Mouse (Mus musculus): ENCODE data around the gene Gpr19. TPM values are rescaled to one million over a fixed set of nuclear protein-coding genes. Genes with fewer than 3 reads are reported as not detected.

Gene Gpr19
- polyA plus RNA-seq, 1 experiment from 2014 or later: 8.2 TPM

DNA sequence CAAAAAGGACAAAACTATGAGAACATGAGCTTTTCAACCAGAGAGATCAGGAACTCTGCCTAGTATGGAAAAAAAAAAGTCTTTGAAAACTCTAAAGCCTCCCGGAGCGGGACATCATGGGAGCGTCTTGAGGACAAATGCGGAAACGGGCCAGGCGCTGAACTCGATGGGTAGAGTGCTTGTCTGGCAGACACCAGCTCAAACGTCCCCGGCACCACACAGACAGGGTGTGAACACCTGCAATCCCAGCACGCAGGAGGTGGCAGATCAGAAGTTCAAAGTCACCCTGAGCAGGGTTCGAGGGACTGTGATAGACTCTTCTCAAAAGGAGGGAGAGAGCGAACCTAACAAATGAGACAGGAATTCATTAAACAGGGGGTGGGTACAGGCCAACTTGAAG, 37.0 kb downstream of the Gpr19 start:
- no peaks in the 10 kb centered on the region for H3K27me3 ChIP-seq
- WGBS: 76% methylated on average over 12 of the region's 12 CpGs

DNA sequence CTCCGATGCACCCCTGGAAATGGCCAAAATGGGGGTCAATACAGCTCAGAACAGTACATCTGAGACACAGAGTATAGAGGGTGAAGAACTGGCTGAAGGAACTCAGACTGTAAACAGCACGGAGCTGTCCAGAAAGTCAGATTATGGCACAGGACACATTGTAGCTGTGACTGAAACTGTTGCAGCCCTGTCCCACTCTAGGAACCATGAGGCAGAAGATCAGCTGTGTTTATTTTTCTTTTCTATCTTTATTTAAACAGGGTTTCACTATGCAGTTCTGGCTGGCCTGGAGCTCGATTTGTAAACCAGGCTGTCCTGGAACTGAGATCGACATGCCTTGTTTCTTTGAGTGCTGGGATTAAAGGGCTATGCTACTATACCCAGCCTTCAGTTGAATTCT, 38.1 kb downstream of the Gpr19 start:
- H3K9me3 ChIP-seq: no peaks in the 10 kb centered on the region
- H3K4me2 ChIP-seq (replicated peaks): no peak overlapping the region
- H3K27ac ChIP-seq: no peak overlapping the region
- H3K36me3 ChIP-seq: peaks cover 3% of the 10 kb centered on the region; the same call in 1 of the 2 replicates
- no peak for ATAC-seq (ENCODE audit: low FRiP score, low read depth)
- H3K9ac ChIP-seq: no peak overlapping the region
- 76% methylated on average over 4 of the region's 4 CpGs for WGBS
- H3K4me1 ChIP-seq: peaks cover 11% of the 10 kb centered on the region; the same call in 1 of the 2 replicates
- no peak overlapping the region for H3K4me3 ChIP-seq
- H3K27me3 ChIP-seq: no peaks in the 10 kb centered on the region

More for the DNA sequence above, 37.0 kb downstream of the Gpr19 start:
- Histone ChIP-seq H3K9me3 (no peaks in the 10 kb centered on the region), H3K9ac (no peak overlapping the region), H3K27ac (no peak overlapping the region), H3K4me1 (peaks cover 11% of the 10 kb centered on the region; the same call in 1 of the 2 replicates), H3K4me3 (no peak overlapping the region), H3K36me3 (peaks cover 3% of the 10 kb centered on the region; the same call in 1 of the 2 replicates), H3K4me2 (replicated peaks) (no peak overlapping the region)
- ATAC-seq (ENCODE audit: low FRiP score, low read depth): no peak

DNA sequence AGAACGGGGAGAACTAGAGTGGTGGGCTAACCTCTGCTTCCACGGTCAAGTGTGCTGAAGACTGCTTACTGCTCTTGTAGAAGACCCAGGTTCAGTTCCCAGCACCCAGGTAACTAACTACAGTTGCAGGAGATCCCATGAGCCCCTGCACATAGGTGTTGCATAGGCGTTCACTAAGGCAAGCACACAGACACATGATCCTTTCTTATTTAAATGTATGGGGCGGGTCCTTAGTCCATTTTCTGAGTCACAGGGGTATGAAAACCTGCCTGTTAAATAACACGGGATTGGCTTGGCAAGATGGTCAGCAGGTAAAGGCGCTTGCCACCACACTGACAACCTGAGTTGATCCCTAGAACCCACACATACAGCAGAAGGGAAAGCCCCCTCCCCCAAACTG, 39.4 kb downstream of the Gpr19 start:
- no peaks in the 10 kb centered on the region for H3K27me3 ChIP-seq
- 91% methylated on average over 6 of the region's 6 CpGs for WGBS

DNA sequence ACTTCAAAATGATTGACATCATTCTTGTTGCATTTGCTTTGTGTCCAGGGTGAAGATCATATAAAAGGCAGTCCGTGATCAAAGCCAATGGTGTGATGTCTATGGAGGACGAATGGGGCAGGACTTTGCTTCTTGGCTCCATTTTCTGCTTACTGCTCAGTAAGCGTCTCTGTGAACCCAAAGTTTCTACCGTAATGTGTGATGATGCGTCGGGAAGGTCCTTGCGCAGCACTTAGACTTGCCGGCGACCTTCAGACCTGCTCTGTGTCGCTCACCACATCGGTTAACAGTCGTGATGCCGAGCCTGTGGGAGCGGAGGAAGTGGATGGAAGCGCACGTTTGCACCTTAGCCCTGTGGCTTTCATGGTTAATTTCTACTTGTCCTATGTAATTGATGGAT, 42.5 kb downstream of the Gpr19 start:
- Histone ChIP-seq H3K4me1 (0 out of 2 replicates have a peak, but pooled peaks cover 3% of the 10 kb centered on the region), H3K4me3 (no peak overlapping the region)
- WGBS: 90% methylated on average over 16 of the region's 16 CpGs

More for the DNA sequence above, 39.4 kb downstream of the Gpr19 start:
- Histone ChIP-seq H3K27ac (no peak overlapping the region), H3K9ac (no peak overlapping the region), H3K4me3 (no peak overlapping the region), H3K9me3 (no peaks in the 10 kb centered on the region), H3K4me2 (replicated peaks) (no peak overlapping the region), H3K4me1 (peaks cover 11% of the 10 kb centered on the region; the same call in 1 of the 2 replicates), H3K36me3 (peaks cover 3% of the 10 kb centered on the region; the same call in 1 of the 2 replicates)
- no peak for ATAC-seq (ENCODE audit: low FRiP score, low read depth)

DNA sequence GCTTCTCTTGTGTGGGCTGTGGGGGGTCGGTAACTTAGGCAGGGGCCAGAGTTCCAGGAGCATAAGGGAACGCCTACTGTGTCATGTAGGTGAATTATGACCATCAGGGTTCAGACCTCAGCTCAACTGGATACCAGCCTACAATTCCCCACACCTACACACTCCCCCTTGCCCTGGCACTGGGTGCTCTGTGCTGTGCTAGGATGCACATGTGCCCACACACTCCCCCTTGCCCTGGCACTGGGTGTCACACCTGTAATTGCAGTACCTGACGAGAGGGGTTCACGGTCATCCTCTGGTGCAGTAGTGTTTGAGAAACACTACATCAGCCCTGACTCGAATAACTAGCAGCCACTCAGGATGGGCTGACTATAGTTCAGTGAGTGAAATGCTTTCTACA, 43.6 kb downstream of the Gpr19 start:
- Histone ChIP-seq H3K4me2 (replicated peaks) (no peak overlapping the region), H3K27me3 (no peaks in the 10 kb centered on the region), H3K4me1 (no peaks in the 10 kb centered on the region), H3K9me3 (no peaks in the 10 kb centered on the region), H3K9ac (no peak overlapping the region), H3K4me3 (no peak overlapping the region), H3K27ac (no peak overlapping the region), H3K36me3 (peaks cover 11% of the 10 kb centered on the region; the same call in 1 of the 2 replicates)
- 79% methylated on average over 5 of the region's 5 CpGs for WGBS
- no peak for ATAC-seq (ENCODE audit: low FRiP score, low read depth)

More for the DNA sequence above, 42.5 kb downstream of the Gpr19 start:
- Histone ChIP-seq H3K9ac (no peak overlapping the region), H3K36me3 (peaks cover 3% of the 10 kb centered on the region; the same call in 1 of the 2 replicates), H3K27me3 (no peaks in the 10 kb centered on the region), H3K27ac (no peak overlapping the region), H3K9me3 (no peaks in the 10 kb centered on the region), H3K4me2 (replicated peaks) (no peak overlapping the region)
- ATAC-seq (ENCODE audit: low FRiP score, low read depth): no peak

DNA sequence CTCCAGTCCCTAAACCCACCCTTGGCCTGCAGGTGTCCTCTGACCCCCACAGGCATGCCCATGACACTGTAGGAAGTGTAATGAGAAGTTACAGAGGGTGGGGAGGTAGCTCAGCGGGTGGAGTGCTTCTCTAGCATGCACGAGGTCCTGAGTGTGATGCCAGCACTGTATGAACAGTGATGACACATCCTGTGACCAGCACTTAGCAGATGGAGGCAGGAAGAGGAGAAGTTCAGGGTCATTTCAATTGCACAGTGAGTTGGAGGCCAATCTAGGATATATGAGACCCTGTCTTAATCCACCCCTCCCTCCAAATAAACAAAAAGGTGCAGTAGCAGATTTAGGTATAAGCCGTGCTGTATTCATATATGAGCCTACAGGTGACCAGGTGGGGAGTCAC, 48.4 kb downstream of the Gpr19 start:
- H3K4me1 ChIP-seq: no peaks in the 10 kb centered on the region
- 81% methylated on average over 3 of the region's 3 CpGs for WGBS
- no peak overlapping the region for H3K9ac ChIP-seq
- H3K4me3 ChIP-seq: no peak overlapping the region
- H3K4me2 ChIP-seq (replicated peaks): no peak overlapping the region
- no peaks in the 10 kb centered on the region for H3K27me3 ChIP-seq
- ATAC-seq (ENCODE audit: low FRiP score, low read depth): no peak
- no peaks in the 10 kb centered on the region; the same call in 1 of the 2 replicates for H3K9me3 ChIP-seq
- no peak overlapping the region for H3K27ac ChIP-seq
- H3K36me3 ChIP-seq: peaks cover 8% of the 10 kb centered on the region; the same call in 1 of the 2 replicates

DNA sequence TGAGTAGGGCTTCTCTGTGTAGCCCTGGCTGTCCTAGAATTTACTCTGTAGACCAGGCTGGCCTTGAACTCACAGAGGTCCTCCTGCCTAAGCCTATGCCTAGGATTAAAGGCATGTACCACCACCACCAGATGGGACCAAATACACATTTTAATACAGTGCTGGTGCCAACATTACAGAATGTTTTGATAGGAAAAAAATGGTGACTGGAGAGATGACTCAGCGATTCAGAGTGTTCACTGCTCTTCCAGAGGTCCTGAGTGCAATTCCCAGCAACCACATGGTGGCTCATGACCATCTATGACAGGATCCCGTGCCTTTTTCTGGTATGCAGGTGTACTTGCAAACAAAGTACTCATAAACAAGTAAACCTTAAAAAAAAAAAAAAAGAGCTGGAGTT, 48.9 kb downstream of the Gpr19 start:
- no peak overlapping the region for H3K9ac ChIP-seq
- H3K4me2 ChIP-seq (replicated peaks): no peak overlapping the region
- peaks cover 8% of the 10 kb centered on the region; the same call in 1 of the 2 replicates for H3K36me3 ChIP-seq
- H3K4me3 ChIP-seq: no peak overlapping the region
- no peaks in the 10 kb centered on the region; the same call in 1 of the 2 replicates for H3K9me3 ChIP-seq
- no peak overlapping the region for H3K27ac ChIP-seq
- no peak for ATAC-seq (ENCODE audit: low FRiP score, low read depth)
- 76% methylated on average over 2 of the region's 2 CpGs for WGBS
- no peaks in the 10 kb centered on the region for H3K4me1 ChIP-seq
- H3K27me3 ChIP-seq: no peaks in the 10 kb centered on the region

DNA sequence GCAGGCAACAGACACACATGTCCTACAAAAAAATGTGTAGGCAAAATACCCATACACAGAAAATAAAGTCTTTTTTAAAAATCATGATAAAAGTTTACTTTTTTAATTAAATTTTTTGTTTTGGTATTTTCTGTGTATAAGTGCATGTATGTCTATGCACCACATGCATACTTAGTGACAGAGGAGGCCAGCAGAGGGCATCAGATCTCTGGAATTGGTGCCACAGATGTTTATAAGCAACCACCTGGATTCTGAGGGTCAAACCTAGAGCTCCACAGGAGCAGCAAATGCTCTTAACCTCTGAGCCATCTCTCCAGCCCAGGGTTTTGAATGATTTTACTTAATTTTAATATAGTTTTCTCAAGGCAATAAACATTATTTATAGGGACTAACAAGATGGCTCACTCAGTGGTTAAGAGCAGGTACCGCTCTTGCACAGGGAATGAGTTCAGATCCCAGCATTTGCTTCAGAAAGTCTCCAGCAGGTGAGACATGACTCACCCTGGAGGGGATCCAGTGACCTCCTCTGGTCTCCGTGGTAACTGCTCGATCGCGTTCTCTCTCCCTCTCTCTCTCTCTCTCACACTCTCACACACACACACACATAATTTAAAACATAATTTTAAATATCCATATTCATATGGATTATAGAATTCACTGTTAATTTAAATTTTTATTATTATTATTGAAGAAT, 50.0 kb downstream of the Gpr19 start:
- no peaks in the 10 kb centered on the region for H3K27me3 ChIP-seq
- H3K9me3 ChIP-seq: no peaks in the 10 kb centered on the region; the same call in 1 of the 2 replicates
- no peak overlapping the region for H3K4me3 ChIP-seq
- no peak overlapping the region for H3K9ac ChIP-seq
- no peaks in the 10 kb centered on the region for H3K4me1 ChIP-seq
- no peak for ATAC-seq (ENCODE audit: low FRiP score, low read depth)
- H3K4me2 ChIP-seq (replicated peaks): no peak overlapping the region
- 83% methylated on average over 5 of the region's 5 CpGs for WGBS
- H3K36me3 ChIP-seq: peaks cover 8% of the 10 kb centered on the region; the same call in 1 of the 2 replicates
- H3K27ac ChIP-seq: no peak overlapping the region

DNA sequence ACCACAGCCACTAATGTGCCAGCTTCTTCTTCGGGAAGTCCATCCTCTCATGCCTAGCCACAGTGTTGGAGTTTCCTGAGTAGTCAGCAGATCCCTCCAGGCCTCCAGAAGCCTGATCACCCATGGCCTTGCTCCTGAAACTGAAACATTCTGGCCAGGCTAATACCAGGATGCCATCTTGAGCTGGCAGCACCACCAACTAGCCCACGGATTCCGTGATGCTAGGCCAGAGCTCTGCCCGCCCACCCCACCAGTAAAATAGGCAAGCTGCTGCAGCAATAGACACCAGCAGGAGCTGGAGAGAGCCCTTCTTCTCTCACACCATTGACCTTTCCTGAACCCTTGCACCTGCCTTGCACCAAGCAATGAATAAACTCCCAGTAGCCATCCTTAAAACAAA, 50.8 kb downstream of the Gpr19 start:
- Histone ChIP-seq H3K27ac (no peak overlapping the region), H3K27me3 (no peaks in the 10 kb centered on the region), H3K9me3 (no peaks in the 10 kb centered on the region; the same call in 1 of the 2 replicates), H3K4me1 (no peaks in the 10 kb centered on the region), H3K4me2 (replicated peaks) (no peak overlapping the region), H3K9ac (no peak overlapping the region), H3K36me3 (peaks cover 8% of the 10 kb centered on the region; the same call in 1 of the 2 replicates), H3K4me3 (no peak overlapping the region)
- 90% methylated on average over 4 of the region's 4 CpGs for WGBS
- ATAC-seq (ENCODE audit: low FRiP score, low read depth): no peak

DNA sequence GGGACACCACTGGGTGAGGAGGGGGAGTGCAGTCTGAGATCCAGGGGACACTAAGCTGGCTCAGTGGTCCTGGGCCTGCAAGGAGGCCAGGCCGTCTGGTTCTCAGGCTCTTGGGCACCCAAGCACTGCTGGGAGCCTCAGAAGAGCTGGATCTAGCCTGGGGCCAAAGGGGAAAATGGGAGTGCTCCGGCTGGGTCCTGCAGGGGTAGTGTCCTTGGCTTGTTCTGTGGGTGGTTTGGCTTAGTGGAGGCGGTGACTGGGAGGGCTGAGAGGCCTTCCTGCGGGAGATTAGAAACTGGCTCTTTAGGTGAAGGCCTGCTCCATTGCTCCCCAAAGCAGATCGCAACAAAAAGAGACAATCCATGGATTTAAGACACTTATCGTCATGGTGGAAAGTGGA, 52.1 kb downstream of the Gpr19 start:
- Histone ChIP-seq H3K4me3 (no peak overlapping the region), H3K27ac (no peak overlapping the region), H3K9me3 (no peaks in the 10 kb centered on the region; the same call in 1 of the 2 replicates), H3K9ac (no peak overlapping the region), H3K36me3 (peaks cover 8% of the 10 kb centered on the region; the same call in 1 of the 2 replicates), H3K4me1 (no peaks in the 10 kb centered on the region), H3K4me2 (replicated peaks) (no peak overlapping the region), H3K27me3 (no peaks in the 10 kb centered on the region)
- WGBS: 80% methylated on average over 6 of the region's 6 CpGs
- no peak for ATAC-seq (ENCODE audit: low FRiP score, low read depth)

DNA sequence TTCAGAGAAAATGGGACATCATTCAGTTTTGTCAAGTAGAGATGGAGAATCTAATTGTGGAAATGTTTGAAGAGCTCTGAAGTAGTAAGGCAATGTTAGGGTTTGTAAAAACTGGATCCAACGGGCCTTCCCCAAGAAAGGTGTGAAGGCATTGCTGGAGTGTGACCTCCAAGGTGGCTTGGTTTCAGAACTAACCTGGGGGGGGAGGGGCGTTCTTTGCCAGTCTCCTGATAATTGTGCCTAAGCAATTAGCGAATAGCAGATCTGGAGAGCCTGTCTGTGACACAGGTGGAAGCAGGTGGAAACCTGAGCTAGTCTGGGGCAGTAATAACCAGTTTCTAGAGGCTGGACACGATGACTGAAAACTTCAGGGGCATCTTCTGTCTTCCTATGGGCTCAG, 52.7 kb downstream of the Gpr19 start:
- H3K9ac ChIP-seq: no peak overlapping the region
- H3K4me2 ChIP-seq (replicated peaks): no peak overlapping the region
- H3K4me1 ChIP-seq: no peaks in the 10 kb centered on the region
- no peaks in the 10 kb centered on the region for H3K27me3 ChIP-seq
- no peak for ATAC-seq (ENCODE audit: low FRiP score, low read depth)
- 66% methylated on average over 4 of the region's 4 CpGs for WGBS
- H3K27ac ChIP-seq: no peak overlapping the region
- H3K4me3 ChIP-seq: no peak overlapping the region
- no peaks in the 10 kb centered on the region; the same call in 1 of the 2 replicates for H3K9me3 ChIP-seq
- peaks cover 8% of the 10 kb centered on the region; the same call in 1 of the 2 replicates for H3K36me3 ChIP-seq

DNA sequence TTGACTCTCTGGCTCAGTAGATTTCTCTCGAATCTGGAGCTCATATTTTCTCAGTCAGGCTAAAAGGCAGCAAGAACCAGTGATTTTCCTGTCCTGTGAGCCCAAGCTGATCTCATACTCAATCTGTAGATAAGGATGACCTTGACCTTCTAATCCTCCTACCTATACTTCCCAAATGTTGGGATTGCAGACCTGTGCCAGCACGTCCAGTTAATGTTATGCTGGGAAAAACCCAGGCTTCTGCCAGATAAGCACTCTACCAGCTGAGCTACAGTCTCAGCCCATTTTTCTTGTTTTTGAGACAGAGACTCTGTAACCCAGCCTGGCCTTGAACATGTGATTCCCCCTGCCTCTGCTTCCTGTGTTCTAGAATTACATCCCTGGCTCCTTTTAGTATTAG, 58.0 kb downstream of the Gpr19 start:
- Histone ChIP-seq H3K36me3 (no peaks in the 10 kb centered on the region), H3K9ac (no peak overlapping the region), H3K4me3 (no peak overlapping the region), H3K9me3 (no peaks in the 10 kb centered on the region), H3K27ac (no peak overlapping the region), H3K27me3 (no peaks in the 10 kb centered on the region), H3K4me1 (no peaks in the 10 kb centered on the region), H3K4me2 (replicated peaks) (no peak overlapping the region)
- no peak for ATAC-seq (ENCODE audit: low FRiP score, low read depth)
- WGBS: 84% methylated on average over 2 of the region's 2 CpGs
